Mouse (Mus musculus) hindlimb bud, embryonic 11.5 days (tissue): ENCODE measurements at regions not wholly inside any gene's neighbourhood (a gene's known extent, or its start where the extent isn't known, plus 50 kb on each side); places are given as distances from the start of the nearest gene placed in this dataset.
A peak's percentile ranks its signal among the peaks of the same experiment; 100 is the strongest.
"Not testable (repeated sequence)": the region's sequence is repeated elsewhere in the genome, so short reads cannot be mapped to it uniquely, and the experiment has no call there.

Experiments used
- DNase-seq: peaks from one replicate; pipeline ENCODE4 v3.0.0-alpha.2; 2012; ENCODE audit warnings: low read depth, low spot score; ENCODE audit errors: extremely low spot score

GRCm38 (mm10) chr17:61337094-61337493 is 1544.0 kb downstream of the Efna5 start:
- DNase-seq = no peak

- no peak for DNase-seq
Observed at GRCm38 (mm10) chr17:61325401-61325800, 1555.7 kb downstream of the Efna5 start.

GRCm38 (mm10) chr17:61320865-61321264 is 1560.3 kb downstream of the Efna5 start:
- no peak for DNase-seq

GRCm38 (mm10) chr17:61313424-61313823 is 1567.7 kb downstream of the Efna5 start:
- no peak for DNase-seq

- no peak for DNase-seq
Observed at GRCm38 (mm10) chr17:61311189-61311588, 1569.9 kb downstream of the Efna5 start.

- DNase-seq = no peak
Observed at GRCm38 (mm10) chr17:61303611-61304010, 1577.5 kb downstream of the Efna5 start.

GRCm38 (mm10) chr17:61301984-61302383 is 1579.1 kb downstream of the Efna5 start:
- peak; percentile 6 for DNase-seq

GRCm38 (mm10) chr17:61301171-61301570 is 1579.9 kb downstream of the Efna5 start:
- DNase-seq = no peak

GRCm38 (mm10) chr17:61291129-61291528 is 1590.0 kb downstream of the Efna5 start:
- no peak for DNase-seq

GRCm38 (mm10) chr17:61288590-61288989 is 1592.5 kb downstream of the Efna5 start:
- DNase-seq = no peak

GRCm38 (mm10) chr17:61273631-61274030 is 1607.5 kb downstream of the Efna5 start:
- no peak for DNase-seq

- DNase-seq = not testable (repeated sequence)
Observed at GRCm38 (mm10) chr17:61256526-61256925, 1624.6 kb downstream of the Efna5 start.

- DNase-seq = no peak
Observed at GRCm38 (mm10) chr17:61248411-61248810, 1632.7 kb downstream of the Efna5 start.

- no peak for DNase-seq
Observed at GRCm38 (mm10) chr17:61217198-61217722, 1663.9 kb downstream of the Efna5 start.

- DNase-seq = no peak
Observed at GRCm38 (mm10) chr17:61204316-61204715, 1676.8 kb downstream of the Efna5 start.

- not testable (repeated sequence) for DNase-seq
Observed at GRCm38 (mm10) chr17:61187880-61188279, 1693.2 kb downstream of the Efna5 start.

GRCm38 (mm10) chr17:61176586-61176985 is 1704.5 kb downstream of the Efna5 start:
- no peak for DNase-seq

- DNase-seq = no peak
Observed at GRCm38 (mm10) chr17:61159437-61159836, 1721.7 kb downstream of the Efna5 start.

GRCm38 (mm10) chr17:61137006-61137405 is 1744.1 kb downstream of the Efna5 start:
- no peak for DNase-seq

GRCm38 (mm10) chr17:61127767-61128166 is 1753.3 kb downstream of the Efna5 start:
- no peak for DNase-seq

GRCm38 (mm10) chr17:61106302-61106701 is 1774.8 kb downstream of the Efna5 start:
- no peak for DNase-seq

GRCm38 (mm10) chr17:61060450-61060849 is 1820.7 kb downstream of the Efna5 start:
- no peak for DNase-seq

GRCm38 (mm10) chr17:61058471-61058870 is 1822.6 kb downstream of the Efna5 start:
- DNase-seq = no peak
